Mouse (Mus musculus): ENCODE measurements at regions not wholly inside any gene's neighbourhood (a gene's known extent, or its start where the extent isn't known, plus 50 kb on each side); places are given as distances from the start of the nearest gene placed in this dataset.

DNA sequence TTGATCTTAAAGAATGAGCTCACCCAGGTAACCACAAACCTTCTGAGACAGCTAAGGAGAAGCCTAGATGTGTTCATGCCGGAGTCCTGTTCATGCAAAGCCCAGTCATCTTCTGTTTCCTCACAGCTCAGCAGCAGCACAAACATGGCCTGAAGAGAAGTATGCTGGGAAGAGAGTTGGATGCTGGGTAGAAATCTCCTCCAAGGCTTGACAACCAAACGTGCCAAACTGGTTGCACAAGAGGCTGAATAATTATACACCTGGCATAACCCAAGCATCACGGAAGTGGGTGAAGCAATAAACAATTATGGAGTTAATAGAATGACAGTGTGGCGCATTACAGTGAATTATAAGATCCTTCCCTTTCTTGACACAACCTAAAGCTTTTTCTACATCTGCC lies 404.0 kb upstream of the Acvr2a start:
- ATAC-seq: no peak

GRCm38 (mm10) chr2:48411392-48411791 lies 402.5 kb upstream of the Acvr2a start:
- ATAC-seq: no peak

GRCm38 (mm10) chr2:48412683-48413440 lies 401.0 kb upstream of the Acvr2a start:
- ATAC-seq: no peak

- ATAC-seq: no peak
Measured at GRCm38 (mm10) chr2:48414596-48415481, 399.1 kb upstream of the Acvr2a start.

GRCm38 (mm10) chr2:48416207-48416750 lies 397.6 kb upstream of the Acvr2a start:
- no peak for ATAC-seq

GRCm38 (mm10) chr2:48417000-48417596 lies 396.8 kb upstream of the Acvr2a start:
- ATAC-seq: no peak

- ATAC-seq: no peak
Measured at GRCm38 (mm10) chr2:48420791-48421190, 393.1 kb upstream of the Acvr2a start.

- ATAC-seq: peak; percentile 67
Measured at GRCm38 (mm10) chr2:48423861-48424442, 390.0 kb upstream of the Acvr2a start.

GRCm38 (mm10) chr2:48424562-48424961 lies 389.3 kb upstream of the Acvr2a start:
- ATAC-seq: peak; percentile 40

DNA sequence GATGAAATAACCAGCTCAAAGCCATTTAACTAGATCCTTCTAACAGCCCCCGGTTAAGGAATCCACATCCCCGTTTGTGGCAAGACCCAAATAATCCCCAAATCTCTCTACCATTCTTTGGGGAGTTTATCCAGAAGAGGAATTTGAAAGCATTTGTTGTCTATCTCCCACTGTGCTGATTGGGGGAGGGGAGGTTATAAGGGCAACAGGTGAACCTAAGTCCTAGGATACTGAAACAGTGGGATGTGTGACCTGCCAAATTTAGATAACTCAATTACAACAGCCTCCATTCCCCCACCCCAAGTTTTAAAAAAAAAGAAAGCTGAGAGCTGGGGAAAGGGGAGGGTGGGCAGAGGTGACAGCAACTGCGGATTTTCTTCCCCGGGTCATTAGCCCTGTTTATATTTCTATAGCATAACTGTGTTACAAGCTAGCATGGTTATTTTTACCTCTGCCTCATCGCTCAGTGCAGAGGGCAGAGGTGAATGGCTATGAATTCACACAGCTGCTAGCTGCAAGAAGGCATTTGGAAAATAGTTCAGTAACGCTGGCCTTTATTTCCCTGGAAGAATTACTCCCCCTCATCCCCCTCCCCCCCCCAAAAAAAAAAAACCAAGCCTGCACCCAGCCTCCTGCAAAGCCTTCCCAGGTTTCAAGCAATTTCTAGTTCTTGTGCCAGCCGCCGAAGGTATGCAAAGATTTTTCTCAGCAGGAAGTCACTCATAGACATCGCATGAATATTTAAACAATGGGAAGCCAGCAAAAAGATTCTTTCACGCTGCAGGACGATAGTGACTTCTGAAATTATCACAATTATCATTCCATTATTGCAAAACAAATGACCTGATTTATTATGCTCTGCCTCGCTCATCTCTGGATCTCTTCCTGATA lies 388.5 kb upstream of the Acvr2a start:
- no peak for ATAC-seq

GRCm38 (mm10) chr2:48432545-48432944 lies 381.4 kb upstream of the Acvr2a start:
- no peak for ATAC-seq

DNA sequence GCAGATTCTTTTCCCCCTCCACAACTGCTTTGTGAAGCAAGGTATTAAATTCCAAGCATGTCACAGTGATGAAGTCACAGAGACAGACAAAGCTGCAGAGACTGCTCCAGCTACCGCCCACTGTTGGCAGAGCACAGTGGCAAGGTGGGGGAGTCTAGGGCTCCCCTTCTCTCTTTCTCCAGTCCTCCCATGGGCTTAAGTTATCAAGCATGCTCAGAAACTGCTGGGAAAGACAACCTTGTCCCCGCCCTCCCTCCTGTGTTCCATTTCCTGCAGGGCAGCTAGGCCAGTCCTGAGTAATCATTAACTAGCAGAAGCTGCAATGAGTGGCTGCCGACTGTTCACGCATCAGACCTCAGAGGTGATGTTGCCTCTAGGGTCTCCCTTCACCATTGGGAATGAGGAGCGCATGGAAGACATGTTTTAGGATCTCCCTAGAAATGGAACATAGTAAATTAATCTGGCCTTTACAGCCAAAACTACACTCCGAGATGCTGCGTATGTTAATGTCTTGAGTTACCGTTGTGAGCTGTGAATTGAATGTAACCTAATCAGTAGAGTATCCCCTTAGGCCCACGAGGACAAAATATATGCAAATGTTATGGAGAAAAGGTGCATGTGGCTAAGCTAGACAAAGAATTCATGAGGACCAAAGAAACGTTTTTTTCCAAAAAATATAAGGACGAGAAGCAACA lies 372.5 kb upstream of the Acvr2a start:
- ATAC-seq: no peak

GRCm38 (mm10) chr2:48441991-48442544 lies 371.8 kb upstream of the Acvr2a start:
- no peak for ATAC-seq

GRCm38 (mm10) chr2:48445898-48446604 lies 367.9 kb upstream of the Acvr2a start:
- no peak for ATAC-seq

GRCm38 (mm10) chr2:48446617-48447016 lies 367.3 kb upstream of the Acvr2a start:
- no peak for ATAC-seq

DNA sequence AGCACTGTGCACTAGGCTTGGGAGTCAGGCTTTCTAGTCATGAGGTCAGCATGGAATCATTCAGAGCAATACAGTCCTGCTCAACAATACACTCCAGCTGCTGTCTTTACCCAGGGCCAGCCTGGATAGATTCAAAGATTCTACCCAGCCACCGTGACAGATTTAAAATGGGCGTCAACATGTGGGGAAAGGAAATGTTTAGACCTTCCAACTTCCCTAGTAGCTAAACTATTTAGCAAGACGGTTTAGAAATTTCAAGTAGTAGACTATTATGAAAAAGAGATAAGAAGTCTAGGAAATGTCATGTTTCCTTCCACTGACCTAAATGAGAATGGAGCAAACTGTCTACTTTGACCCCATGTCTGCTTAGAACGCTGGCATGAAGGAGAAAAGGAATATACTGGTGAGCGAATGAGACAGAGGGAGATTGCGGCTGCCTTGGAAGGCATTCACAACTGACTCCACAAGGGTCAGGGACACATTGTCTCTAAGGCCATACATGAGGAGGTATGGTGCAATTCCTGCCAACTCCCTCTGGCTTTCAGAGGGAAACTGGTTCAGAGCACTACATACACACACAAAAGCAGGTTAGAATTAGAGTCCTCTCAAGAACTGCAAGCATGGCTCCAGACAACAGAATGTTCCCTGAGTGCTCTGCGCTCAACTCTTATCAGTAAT lies 364.6 kb upstream of the Acvr2a start:
- no peak for ATAC-seq

DNA sequence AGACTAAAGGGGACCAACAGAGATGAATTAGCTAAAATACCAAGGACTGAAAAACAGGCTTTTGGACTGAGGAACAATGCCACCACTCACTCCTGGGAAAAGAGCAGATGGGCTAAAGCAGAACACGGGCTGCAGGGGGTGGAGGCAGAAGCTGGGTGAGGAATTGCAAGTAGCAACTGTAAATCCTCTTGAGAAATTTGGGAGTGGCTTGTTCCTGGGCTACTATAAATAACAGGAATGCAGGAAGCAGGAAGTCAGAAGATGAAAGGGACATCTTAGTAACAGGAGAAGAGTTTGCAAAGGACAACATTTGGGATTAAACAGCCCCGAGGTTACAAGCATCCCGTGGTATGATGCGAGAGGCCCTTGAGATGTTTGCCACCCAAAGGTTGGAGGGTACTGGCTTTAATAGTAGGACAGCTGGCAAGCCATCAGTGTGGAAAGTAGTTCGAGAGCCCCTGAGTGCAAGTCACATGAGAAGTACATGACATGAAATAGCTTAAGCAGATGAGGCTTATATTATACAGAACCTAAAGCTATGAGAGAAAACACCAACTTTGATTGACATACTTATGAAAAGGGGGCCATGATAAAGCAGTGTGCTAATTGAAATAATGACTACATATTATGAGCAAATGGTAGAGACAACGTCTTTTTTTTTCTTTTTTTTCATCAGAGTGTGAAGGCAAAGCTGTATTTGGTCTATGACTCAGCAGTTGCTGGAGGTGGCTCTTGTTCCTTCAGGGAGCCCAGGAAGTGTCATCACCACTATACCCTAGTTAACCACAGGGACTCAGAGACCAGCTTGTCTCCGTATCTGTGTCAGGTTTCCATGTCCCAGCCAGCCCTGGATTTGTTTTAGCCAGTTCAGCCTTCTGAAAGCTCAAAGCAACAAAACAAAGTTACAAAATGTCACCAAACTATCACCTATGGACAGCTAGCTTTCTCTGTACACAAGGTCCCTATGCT lies 357.6 kb upstream of the Acvr2a start:
- peak; percentile 64 for ATAC-seq

DNA sequence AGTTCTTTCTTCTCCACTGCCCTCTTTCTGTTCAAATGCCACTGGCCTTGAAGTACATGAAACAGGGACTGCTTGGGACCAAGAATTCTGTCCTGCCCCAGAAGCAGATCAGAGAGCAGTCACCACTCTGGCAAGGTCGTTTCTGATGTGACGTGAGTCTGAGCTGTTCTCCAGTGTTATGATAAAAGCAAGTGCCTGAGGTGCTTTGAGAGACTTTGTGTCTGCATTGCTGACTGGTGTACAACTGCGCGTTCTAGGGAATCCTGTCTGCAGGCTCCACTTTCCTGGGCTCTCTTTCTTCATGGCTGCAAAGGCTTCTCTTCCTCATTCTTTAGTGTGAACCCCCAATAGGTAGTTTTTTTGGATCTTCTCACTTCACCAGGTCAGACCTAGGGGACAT lies 356.8 kb upstream of the Acvr2a start:
- no peak for ATAC-seq
